Mouse (Mus musculus): ENCODE measurements around the gene Hif3a.
"Not testable (repeated sequence)": the region's sequence is repeated elsewhere in the genome, so short reads cannot be mapped to it uniquely, and the experiment has no call there.

Hif3a gene

DNA sequence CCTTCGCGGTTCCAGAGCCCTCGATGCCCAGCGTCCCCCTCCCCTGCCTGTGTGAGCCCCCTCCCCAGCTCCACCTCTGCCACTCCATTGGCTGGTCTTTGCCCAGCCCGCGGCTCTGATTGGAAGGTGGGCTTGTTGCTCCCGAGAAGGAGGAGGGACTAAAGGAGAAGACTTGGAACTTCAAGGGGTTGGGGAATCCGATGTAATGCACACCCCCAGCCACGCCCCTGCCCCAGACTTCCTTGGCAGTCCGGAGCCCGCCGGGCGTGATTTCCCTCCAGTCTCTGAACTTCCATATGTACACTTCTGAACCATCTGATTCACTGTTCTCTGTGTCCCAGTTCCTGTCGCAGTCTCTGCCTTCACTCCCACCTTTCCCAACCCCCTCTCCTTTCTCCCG, at the start of gene Hif3a:
TSS of gene Hif3a (minus strand) at position 39 of the 400 bp plus-strand sequence.
- no peak for DNase-seq

DNA sequence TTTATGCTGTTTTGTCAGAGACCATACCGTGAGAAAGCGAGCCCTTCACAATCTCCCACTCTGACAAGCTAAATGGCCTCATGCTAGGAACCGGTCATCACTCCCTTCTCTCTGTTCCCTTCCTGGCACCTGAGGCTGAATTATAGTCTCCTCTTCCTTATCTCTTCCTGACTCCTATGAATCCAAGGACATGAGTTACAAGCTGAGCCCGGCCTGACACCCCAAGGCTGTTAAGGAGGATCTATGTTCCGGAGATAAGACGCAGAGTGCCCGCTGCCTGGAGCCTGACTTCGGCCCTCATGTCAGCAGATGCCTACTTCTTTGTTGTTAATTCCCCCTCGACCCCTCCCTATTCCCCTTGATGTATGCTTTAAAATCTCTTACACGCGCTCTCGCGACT, 39.4 kb upstream of the Hif3a start:
- DNase-seq = not testable (repeated sequence)

DNA sequence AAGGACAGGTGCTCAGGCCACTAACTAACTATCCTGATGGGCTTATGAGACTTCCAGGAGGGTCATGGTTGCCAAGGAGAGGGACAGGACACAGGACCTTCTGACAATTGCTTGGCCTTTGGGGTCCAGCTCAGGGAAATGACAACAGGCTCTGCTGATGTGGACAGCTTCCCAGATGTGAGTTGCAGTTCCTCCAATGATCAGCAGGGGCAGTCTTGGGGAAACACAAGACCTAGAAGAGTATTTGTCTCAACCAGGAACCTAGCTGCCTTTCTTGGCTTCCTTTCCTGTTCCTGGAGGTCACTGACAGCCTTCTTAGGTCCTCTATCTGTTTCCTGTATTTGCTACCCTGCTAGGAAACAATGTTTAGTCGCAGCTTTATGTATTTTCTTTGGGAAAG, 29.1 kb upstream of the Hif3a start:
- DNase-seq = no peak

DNA sequence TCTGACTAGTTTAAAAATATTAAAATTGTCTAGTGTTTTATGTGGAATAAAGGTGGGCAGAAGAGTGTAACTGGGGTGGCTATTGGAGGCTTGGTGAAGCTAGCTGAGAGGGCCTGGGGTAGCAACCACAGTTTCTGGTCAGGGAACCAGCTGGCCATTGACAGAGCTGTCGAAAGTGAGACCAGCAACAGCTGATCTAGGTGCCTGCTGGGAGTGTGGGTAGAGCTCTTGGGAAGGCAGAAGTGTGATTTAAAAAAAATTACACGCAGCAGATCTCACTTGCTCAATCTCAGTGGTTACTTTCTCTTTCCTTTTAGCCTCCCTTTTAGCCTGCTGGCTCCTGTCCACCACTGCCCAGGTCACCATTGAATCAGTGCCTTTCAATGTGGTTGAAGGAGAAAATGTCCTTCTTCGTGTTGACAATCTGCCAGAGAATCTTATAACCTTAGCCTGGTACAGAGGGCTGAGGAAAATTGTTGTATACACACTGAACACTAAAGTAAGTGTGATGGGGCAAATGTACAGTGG, 27.9 kb upstream of the Hif3a start:
- peak in 1 of 2 experiments; percentile 38 for DNase-seq

DNA sequence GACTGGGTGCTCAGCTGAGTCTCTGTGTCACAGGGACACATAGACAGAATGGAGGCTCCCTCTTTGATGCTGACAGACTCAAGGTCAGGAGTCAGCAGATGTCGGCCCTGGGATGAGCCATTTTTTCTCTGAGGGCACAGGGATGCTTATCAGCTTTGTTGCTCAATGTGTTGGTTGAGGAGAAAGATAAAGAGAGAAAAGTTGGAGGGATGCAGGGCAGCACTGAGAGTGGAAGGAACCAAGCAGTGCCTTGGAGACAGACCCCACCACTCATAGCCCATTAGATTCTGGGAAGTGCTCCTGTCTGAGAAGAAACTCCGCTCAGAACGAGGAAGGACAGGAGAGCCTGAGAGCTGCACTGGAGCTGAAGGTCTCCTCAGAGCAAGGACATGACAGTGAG, 25.5 kb upstream of the Hif3a start:
- no peak for DNase-seq

DNA sequence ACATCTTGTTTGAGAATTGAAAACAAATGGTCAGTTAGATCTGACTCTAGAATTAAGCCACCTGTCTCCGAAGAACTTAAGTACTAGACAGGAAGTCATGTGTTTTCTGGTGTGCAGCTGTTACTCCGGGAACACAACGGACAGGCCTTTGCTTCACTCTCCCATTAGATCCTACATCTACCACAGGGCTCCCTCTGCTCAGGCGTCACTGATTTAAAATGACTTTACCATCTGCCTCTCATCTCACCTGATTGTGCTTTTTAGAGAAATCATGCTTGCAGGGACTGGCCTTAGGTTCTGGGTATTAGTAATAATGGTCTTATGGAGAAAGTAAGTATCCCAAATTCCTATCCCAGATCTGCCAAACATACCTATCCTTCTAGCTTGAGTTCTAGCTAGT, 20.5 kb upstream of the Hif3a start:
- peak in 1 of 2 experiments; percentile 40 for DNase-seq

DNA sequence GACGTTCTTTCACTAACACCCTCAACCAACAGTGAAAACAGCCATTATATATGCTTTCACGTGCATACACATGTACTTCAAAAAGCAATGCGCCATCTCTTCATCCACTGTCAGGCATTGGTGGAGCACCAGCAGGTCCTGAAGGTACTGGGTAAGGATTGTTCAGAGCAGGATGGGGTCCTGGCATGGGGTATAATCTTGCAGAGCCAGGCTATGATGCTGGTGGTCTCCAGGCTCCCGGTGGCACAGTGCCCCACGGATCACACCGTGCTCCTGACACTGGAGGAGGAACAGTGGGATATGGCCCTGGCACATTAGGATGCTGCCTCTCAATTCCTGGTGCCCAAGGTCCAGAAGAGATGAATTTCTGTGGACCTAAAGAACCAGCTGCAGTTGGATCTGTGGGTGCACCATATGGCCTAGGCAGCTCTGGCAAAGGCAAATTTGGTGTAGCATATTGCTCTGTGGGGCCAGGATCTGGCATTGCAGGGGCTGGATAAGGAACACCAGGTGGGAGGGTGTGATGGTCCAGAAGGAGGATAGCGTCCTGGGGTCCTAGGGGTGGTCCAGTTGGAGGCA, 15.9 kb upstream of the Hif3a start:
- DNase-seq = peak; percentile 78

DNA sequence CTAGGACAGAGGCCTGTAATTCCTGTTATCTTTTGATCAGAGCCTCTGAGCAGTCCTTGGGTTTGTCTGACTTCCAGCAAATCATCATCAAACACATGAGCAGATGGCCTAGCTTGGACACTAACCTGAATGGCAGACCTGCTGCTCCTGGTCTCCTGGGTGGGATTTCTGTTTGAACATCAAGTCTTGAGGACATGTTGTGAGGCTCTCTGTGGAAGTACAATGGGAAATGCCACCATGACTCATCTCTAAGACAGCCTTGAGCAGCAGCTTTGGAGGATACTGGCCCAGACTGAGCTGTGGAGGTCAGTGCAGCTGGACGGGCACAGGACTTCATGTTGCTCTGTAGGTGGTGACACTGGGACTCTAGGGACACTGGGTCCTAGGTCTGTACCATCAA, 14.3 kb upstream of the Hif3a start:
- DNase-seq = peak in 1 of 2 experiments; percentile 43

DNA sequence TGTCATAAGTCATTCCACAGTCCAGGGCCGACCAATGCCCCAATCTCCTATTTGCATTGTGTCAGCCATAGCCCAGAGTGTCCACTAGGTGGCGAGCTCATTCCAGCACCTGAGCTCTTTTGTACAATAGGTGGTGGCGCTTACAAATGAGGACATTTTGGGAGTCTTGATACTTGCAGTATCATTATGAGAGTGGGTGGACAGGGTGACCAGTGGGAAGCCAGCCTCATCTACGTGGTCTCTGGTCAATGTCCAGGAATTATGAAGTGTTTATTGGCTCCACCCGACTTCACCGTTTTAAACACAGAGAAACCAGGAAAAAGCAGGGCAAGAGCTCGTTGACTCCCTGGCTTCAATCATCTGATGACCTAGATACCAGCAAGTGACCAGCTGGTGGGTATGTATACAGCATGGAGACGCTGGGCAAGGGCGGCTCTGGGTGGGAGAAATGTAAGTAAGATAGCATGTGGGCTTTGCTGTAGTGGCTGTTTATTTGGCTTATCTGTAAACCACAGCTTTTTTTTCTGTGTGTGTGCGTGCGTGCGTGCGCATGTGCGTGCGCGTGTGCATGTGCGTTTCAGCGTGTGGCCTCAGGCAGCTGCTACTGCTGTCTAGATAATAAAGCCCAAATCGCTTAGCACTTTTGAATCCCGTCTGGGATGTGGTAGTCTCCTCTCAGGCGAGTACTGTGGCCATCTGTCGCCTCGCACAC, 11.8 kb upstream of the Hif3a start, which contains the start of gene Psg16:
TSS of gene Psg16 (plus strand) at position 137 of the 712 bp plus-strand sequence.
- DNase-seq = peak; percentile 87 to 93

DNA sequence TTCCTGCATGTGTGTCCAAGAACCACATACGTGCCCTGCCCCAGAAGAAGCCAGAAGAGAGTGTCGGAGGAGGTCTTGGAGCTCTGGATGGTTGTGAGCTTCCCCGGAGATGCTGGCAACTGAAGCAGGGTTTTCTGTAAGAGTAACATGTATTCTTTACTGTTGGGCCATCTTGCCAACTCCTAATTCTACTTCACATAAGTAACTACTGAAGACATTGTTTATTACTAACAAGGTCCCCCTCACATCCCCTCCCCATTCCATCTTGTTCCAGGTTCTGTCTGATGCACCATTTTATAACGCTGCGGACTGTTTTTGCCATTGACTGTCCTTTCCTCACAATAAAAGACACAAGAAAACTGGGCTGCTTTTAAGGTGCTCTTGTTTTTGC, 11.3 kb upstream of the Hif3a start:
- no peak for DNase-seq

DNA sequence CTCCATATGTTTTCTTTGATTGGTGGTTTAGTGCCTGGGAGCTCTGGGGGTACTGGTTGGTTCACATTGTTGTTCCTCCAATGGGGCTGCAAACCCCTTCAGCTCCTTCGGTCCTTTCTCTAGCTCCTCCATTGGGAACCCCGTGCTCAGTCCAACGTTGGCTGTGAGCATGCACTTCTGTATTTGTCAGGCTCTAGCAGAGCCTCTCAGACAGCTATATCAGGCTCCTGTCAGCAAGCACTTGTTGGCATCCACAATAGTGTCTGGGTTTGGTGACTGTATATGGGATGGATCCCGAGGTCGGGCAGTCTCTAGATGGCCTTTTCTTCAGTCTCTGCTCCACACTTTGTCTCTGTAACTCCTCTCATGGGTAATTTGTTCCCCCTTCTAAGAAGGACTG, 5.4 kb upstream of the Hif3a start:
- not testable (repeated sequence) for DNase-seq

DNA sequence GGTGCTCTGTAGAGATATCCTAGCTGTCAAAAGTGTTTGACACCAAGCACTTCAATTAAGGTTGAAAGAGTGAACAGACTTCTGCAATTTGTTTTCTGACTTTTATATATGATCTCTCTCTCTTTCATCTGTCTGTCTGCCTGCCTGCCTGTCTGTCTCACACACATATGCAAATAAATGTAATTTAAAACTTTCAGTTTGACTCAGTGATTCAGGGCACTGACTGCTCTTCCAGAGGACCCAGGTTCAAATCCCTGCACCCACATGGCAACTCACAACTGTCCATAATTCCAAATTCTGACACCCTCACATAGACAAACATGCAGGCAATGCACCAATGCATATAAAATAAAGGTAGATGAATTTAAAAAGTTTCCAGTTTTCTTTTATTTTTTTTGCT, 4.8 kb upstream of the Hif3a start:
- no peak for DNase-seq

DNA sequence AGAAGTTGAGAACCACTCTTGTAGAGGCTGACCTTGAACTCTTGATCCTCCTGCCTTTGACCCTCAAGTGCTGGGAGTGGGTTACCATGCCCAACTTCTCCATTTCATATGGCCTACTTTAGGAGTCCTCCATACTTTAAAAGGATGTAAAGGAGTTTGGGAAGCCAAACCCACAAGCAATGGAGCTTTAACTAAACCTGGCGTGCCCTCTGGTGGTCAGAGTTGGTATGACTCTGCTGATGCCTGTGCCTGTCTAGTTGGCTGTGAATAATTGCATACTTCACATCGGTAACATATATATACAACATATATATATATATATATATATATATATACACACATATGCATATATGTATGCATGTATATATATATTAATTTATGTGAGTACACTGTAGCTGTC, 4.2 kb upstream of the Hif3a start:
- DNase-seq = peak; percentile 89 to 96

DNA sequence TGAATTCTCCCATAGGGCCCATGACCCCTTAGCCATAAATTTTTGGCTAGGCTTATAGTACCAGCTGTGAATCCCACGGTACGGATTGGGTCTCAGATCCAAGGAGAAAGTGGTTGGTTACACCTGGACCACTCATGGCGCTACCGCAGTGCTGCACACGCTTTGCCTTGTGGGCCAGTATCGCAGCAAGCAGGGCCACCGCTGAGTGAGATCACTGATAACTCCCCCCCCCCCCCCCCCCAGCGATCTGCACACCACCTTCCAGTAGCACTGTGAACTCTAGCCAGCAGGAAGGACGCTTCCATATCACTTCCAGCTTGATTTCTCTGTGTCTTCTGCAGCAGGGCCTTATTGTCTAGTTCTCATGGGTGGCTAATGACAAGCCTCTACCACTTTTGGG, 3.4 kb upstream of the Hif3a start:
- DNase-seq = no peak

DNA sequence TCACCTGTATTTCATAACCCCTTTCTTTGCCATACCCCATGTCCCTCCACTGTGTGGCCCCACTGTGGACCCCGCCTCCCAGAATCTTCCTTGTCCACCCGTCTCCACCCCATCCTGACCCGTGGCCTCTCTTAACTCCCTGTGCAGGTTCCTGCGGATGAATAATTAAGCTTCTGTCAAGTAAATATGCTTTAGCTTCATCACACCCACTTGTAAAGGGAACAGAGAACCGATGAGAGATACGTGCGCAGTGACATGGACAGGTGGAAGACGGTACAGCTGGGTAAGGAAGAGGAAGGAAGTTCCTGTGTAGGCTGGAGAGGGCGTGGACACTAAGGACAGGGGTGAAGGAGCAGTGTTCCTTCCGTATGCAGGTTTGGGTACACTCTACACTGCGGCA, 618 bp upstream of the Hif3a start:
- no peak for DNase-seq

DNA sequence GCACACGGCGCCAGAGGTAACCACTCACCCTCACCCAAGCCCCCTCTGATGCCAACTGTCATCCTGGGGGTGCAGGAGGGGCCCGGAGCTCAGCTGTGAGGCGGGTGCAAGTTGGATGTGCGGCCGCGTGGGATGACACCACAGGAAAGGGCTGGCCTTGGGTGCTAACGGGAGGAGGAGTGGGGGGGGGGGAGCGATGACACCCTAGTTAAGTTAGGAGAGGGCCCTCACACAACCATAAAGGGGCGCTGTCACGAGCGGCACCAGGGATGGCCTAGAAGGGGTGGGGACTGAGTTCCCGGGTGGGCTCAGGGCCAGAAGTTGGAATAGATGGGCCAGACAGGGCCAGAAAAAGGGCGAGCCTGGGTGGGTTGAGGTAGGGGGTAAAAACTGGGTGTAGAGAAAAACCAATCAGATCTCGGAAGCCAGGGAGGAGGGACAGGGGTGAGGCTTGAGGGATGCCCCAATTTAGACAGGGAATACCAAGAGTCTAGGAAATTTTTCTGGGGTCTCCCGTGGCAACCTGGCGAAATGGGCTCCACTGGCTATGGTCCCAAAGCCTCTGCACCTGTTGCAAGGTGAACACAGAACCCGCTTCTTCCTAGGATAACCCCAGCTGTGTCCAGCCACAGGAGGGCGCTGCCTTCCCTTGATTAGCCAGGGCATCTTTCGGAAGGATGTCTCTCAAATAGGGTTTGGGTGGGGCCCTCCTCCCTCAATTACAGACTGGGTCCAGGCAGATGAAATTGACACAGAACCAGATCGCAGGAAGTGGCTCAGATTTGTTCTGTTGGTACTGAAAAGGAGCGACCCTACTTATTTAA, 1.2 kb downstream of the Hif3a start:
- peak; percentile 41 to 42 for DNase-seq

DNA sequence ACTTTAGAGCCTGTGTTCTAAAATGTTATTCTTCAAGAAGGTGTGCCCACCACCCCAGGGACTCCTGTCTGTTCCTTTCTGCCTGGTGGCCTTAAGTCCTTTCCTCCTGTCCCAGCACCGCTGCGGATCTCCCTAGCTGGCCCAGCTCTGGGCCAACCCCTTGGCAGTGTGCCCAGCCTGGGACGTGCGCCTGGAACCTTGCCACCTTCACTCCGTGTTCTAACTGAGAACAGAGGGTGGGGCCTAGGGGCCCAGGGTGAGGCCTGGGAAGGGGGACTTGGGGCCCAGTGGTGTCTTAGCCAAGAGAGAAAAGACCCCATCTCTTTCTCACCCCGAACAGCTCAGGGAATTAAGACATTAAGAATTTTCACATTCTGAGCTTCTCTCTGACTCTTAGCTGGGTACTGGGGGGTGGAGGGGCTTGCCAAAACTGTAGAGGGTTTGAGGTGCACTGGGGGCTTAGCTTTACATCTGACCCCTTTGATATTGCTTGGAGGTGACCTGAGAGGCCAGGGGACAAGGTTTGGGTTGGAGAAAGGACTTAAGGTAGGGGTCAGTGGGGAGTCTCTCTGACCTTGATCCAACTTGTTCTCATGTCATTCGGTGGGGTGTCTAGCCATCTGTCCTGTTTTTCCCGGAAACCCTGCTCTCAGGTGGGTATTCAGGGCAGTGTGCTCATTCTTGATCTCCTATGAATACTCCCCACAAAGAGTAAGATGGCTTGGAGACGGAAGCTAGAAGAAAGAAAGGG, 2.0 kb downstream of the Hif3a start:
- DNase-seq = peak; percentile 93

DNA sequence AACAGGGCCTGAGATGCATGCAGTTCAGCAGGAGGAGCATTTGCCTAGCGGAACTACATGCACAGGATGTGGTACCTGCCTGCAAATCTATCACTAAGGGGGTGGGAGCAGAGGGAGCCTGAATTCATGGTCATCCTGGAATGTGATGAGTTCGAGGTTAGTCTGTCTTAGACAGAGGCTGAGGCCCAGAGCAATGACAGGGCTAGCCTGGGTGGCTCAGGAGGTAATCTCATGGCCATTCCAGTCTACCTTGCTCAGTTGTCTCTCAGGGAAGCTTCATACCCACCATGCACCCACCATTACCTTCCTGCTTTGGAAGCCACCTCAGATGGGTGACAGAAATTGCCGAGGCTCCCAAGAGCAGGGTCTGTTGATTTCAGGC, 2.8 kb downstream of the Hif3a start:
- DNase-seq = peak in 1 of 2 experiments; percentile 19

DNA sequence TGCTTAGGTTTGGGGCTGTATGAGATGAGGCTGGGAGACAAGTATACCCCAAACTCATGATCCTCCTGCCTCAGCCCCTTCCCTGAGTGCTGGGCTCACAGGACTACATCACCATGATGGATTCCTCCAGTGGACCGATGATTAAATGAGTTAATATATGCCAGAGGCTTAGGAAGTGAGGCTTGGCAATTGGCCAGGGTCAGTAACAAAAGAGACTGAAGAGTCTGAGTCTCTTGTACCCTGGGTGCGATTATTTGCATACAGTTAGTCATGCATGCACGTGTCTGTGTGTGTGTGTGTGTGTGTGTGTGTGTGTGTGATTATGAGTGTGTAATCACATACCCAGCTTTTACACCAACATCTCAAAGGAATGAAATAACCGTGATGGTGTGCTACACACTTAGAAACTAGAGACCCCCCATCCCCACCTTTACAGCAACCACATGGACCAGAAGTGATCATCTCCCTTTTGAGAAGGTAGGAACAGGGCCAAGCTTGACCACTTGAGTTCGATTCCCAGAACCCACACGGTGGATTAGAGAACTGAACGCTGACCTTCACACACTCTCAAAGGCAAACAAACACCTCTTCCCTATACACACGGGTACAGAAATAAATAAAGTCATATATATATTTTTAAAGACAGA, 3.3 kb downstream of the Hif3a start:
- peak in 1 of 2 experiments; percentile 22 for DNase-seq

DNA sequence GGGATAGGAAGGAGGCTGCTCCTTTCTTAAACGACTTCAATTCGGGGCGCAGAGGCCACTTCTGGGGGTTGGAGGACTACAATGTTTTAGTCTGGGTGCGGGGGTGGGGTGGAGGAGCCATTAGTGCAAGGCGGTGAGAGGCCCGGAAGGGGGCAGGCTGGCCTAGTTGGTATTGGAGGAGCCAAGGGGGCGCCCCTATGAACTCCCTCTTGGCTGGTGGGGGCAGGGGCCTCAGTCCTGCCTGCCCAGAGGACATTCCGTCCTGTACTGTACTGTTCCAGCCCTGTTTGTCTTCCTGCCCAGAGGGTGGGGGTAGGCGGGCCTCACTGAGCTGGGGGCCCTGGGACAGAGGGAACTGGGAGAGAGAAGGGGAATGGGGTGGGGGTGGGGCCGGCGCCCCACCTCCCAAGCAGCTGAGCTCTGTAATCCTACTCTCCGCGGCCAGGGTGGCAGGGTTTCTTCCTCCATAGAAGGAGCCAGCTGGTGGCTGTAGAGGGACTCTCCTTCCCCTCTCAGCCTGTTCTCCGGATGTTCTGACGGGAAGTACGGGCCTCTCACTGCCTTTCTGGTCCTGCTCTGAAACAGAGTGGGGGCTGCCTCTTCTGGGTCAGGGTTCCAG, 4.0 kb downstream of the Hif3a start:
- peak; percentile 36 to 43 for DNase-seq

DNA sequence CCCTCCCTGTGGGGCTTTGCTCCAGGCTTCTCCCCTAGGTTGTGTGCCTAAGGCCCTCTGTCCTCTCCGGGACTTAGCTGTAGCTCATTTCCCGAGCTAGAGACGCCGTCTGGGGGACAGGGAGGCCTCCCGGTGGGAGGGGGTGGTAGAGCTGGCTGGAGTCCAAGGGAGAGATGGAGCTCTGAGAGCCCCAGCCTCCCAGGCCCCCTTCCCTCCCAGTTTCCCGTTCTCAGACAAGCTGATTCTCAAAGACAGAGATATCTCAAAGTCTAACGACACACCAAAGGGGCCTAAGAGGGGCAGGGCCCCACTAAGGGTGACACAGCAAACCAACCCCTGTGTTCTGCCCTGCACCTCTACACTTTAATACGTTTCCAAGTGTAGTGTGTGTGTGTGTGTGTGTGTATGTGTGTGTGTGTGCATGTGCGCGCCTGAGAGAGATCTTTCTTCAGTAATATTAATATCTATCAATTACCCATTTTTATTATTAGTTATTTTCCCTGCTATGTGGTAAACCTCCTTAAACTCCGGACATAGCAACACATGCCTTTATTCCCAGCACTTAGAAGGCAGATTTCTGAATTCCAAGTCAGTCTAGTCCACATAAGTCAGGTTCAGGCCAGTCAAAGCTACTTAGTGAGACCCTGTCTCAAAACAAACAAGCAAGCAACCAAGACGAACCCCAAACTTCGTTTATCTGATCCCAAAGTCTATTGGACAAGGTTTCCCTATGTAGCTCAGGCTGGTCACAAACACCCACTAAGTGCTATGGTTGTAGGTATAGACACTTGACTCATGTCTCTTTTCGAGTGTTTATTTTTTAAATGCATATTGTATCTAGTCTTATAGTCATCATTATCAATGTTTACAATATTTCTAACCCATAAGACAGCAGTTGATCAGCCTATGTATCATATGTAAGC, 5.4 kb downstream of the Hif3a start:
- DNase-seq = peak in 1 of 2 experiments; percentile 34
